Mouse (Mus musculus) ES-E14 (cell line): Measurements from ENCODE around the gene Pilrb1. TPM values are rescaled to one million over a fixed set of nuclear protein-coding genes. Genes with fewer than 3 reads are reported as not detected.
"Not testable (repeated sequence)": the region's sequence is repeated elsewhere in the genome, so short reads cannot be mapped to it uniquely, and the experiment has no call there.

Experiments used
- DNase-seq: peaks from one replicate; pipeline ENCODE4 v3.0.0-alpha.2; 2013; ENCODE audit warnings: low read depth, low spot score
- H3K27ac ChIP-seq: 2 replicates; pipeline ENCODE4 v1.5.1; 2012; ENCODE audit warnings: low read depth, mild to moderate bottlenecking, low read length, moderate library complexity, mixed read lengths; ENCODE audit not compliant: poor library complexity, insufficient read depth, severe bottlenecking
- H3K36me3 ChIP-seq: 2 replicates; pipeline ENCODE4 v1.6.1; 2012; ENCODE audit warnings: mild to moderate bottlenecking, low read length, moderate library complexity, mixed read lengths; ENCODE audit not compliant: control insufficient read depth, poor library complexity, insufficient read depth, severe bottlenecking
- H3K4me1 ChIP-seq, 2 experiments: fragments of 150-350 bp in 1 of 2; sonication (generic) in 1 of 2; 2 replicates each; pipeline ENCODE4 v1.6.1; 2012; ENCODE audit warnings: low read length in 2 of 2, mild to moderate bottlenecking in 1 of 2, mixed read lengths in 1 of 2; ENCODE audit not compliant: control insufficient read depth in 2 of 2, insufficient read depth in 2 of 2, poor library complexity in 1 of 2
- H3K4me3 ChIP-seq, 2 experiments: fragments of 150-350 bp in 1 of 2; sonication (generic) in 1 of 2; 2 replicates each; pipeline ENCODE4 v1.5.1; 2012; ENCODE audit warnings: low read length in 2 of 2, low read depth in 1 of 2, mild to moderate bottlenecking in 1 of 2, mixed read lengths in 1 of 2; ENCODE audit not compliant: insufficient read depth in 1 of 2, poor library complexity in 1 of 2, severe bottlenecking in 1 of 2
- H3K9ac ChIP-seq: 2 replicates; pipeline ENCODE4 v1.6.1; 2012; ENCODE audit warnings: low read depth, mild to moderate bottlenecking, low read length, mixed read lengths; ENCODE audit not compliant: poor library complexity, insufficient read depth, severe bottlenecking
- H3K9me3 ChIP-seq: fragments of 150-350 bp; sonication (generic); 2 replicates; pipeline ENCODE4 v1.6.1; 2012; ENCODE audit warnings: low read depth, mild to moderate bottlenecking, low read length; ENCODE audit not compliant: control insufficient read depth, insufficient read depth
- CHD2 ChIP-seq: IDR thresholded peaks from 2 replicates; pipeline ENCODE4 v1.6.1; 2014; ENCODE audit warnings: mild to moderate bottlenecking, low read depth, low read length, inconsistent platforms
- HCFC1 ChIP-seq: IDR thresholded peaks from 2 replicates; pipeline ENCODE4 v1.6.1; 2012; ENCODE audit warnings: low read length, inconsistent platforms, borderline replicate concordance; ENCODE audit not compliant: insufficient read depth
- MAFK ChIP-seq: IDR thresholded peaks from 2 replicates; pipeline ENCODE4 v1.6.1; 2014; ENCODE audit warnings: mild to moderate bottlenecking, low read depth, low read length, inconsistent platforms; ENCODE audit not compliant: insufficient read depth
- ZC3H11A ChIP-seq: IDR thresholded peaks from 2 replicates; pipeline ENCODE4 v1.6.1; 2012; ENCODE audit warnings: low read depth, mild to moderate bottlenecking, inconsistent platforms, low read length, borderline replicate concordance
- ZNF384 ChIP-seq: IDR thresholded peaks from 2 replicates; pipeline ENCODE4 v1.6.1; 2012; ENCODE audit warnings: low read depth, low read length, inconsistent platforms
- in situ Hi-C, 2 experiments: fragments of 600-800 bp; cut with MboI; formaldehyde crosslinking; loops; one replicate each; pipeline ENCODE4 v1.15.1; 2025; ENCODE audit warnings: low sequenced_read_pairs in 2 of 2, inconsistent platforms in 1 of 2; ENCODE audit not compliant: unreplicated experiment in 2 of 2
- total RNA-seq: library from RNA; depleted of rRNA; stranded (reverse); fragments of 300-350 nt; gene quantifications from 2 replicates; pipeline ENCODE4 v1.2.3, GENCODE M21; 2012; rRNA removed

Pilrb1 gene
- total RNA-seq, result not detected in 2 replicates

- H3K36me3 ChIP-seq, H3K9me3 ChIP-seq, H3K9ac ChIP-seq, H3K4me1 ChIP-seq, H3K4me3 ChIP-seq, DNase-seq, H3K27ac ChIP-seq, in situ Hi-C loops: not testable (repeated sequence)
Measured at GRCm38 (mm10) chr5:137857960-137858710, at the start of gene Pilrb1. Gene Pilrb1 (minus strand): TSS chr5:137858106.

- no peak overlapping the region for H3K27ac ChIP-seq
- H3K9me3 ChIP-seq, result no peaks in the 10 kb centered on the region
- no peak for DNase-seq
Measured at GRCm38 (mm10) chr5:137897812-137898211, 39.9 kb upstream of the Pilrb1 start.

GRCm38 (mm10) chr5:137892954-137893353, 35.0 kb upstream of the Pilrb1 start:
- no peaks in the 10 kb centered on the region for H3K4me1 ChIP-seq
- H3K36me3 ChIP-seq, result no peaks in the 10 kb centered on the region
- TF ChIP-seq ZC3H11A (peak; percentile 41; the same call in 1 of the 2 replicates), HCFC1 (no peak)
- in situ Hi-C loops, result loop anchor here (5.0 to 10.0 kb wide), 2 partner anchors 62 to 79 kb away; no protein-coding TSS in a partner anchor
- no peak overlapping the region for H3K9ac ChIP-seq
- peak; percentile 20 for DNase-seq
- H3K9me3 ChIP-seq, result no peaks in the 10 kb centered on the region
- no peak overlapping the region for H3K4me3 ChIP-seq
- no peak overlapping the region for H3K27ac ChIP-seq

More at GRCm38 (mm10) chr5:137897812-137898211, 39.9 kb upstream of the Pilrb1 start:
- Histone ChIP-seq H3K36me3 (no peaks in the 10 kb centered on the region), H3K4me3 (no peak overlapping the region), H3K4me1 (no peaks in the 10 kb centered on the region), H3K9ac (no peak overlapping the region)
- TF ChIP-seq ZC3H11A (no peak), HCFC1 (no peak), MAFK (no peak), ZNF384 (no peak), CHD2 (no peak)
- in situ Hi-C loops, result loop anchor here in 1 of 2 experiments (10.0 kb wide), 1 partner anchor 57 kb away; no protein-coding TSS in a partner anchor

GRCm38 (mm10) chr5:137887666-137888065, 29.8 kb upstream of the Pilrb1 start:
- no peak overlapping the region for H3K27ac ChIP-seq
- H3K9ac ChIP-seq, result no peak overlapping the region
- in situ Hi-C loops, result loop anchor here in 1 of 2 experiments (10.0 kb wide), 1 partner anchor 87 kb away; no protein-coding TSS in a partner anchor
- no peaks in the 10 kb centered on the region for H3K4me1 ChIP-seq
- DNase-seq, result no peak
- H3K9me3 ChIP-seq, result no peaks in the 10 kb centered on the region
- H3K36me3 ChIP-seq, result no peaks in the 10 kb centered on the region
- H3K4me3 ChIP-seq, result no peak overlapping the region
- no peak for TF ChIP-seq ZNF384
- no peak for TF ChIP-seq CHD2
- TF ChIP-seq ZC3H11A, result no peak
- TF ChIP-seq MAFK, result no peak
- TF ChIP-seq HCFC1, result no peak

- Histone ChIP-seq H3K4me3 (no peak overlapping the region), H3K27ac (no peak overlapping the region), H3K4me1 (no peaks in the 10 kb centered on the region), H3K9me3 (no peaks in the 10 kb centered on the region), H3K36me3 (no peaks in the 10 kb centered on the region), H3K9ac (no peak overlapping the region)
- DNase-seq, result peak; percentile 67
- in situ Hi-C loops, result loop anchor here in 1 of 2 experiments (10.0 kb wide), 1 partner anchor 89 kb away; no protein-coding TSS in a partner anchor
- no peak for TF ChIP-seq HCFC1
- TF ChIP-seq MAFK, result peak; percentile 51; the same call in 1 of the 2 replicates
- no peak for TF ChIP-seq ZNF384
- TF ChIP-seq ZC3H11A, result peak; percentile 88
- TF ChIP-seq CHD2, result no peak
Measured at GRCm38 (mm10) chr5:137885894-137886293, 28.0 kb upstream of the Pilrb1 start.
